Mouse (Mus musculus): ENCODE data around the gene Chd2. TPM values are rescaled to one million over a fixed set of nuclear protein-coding genes. Genes with fewer than 3 reads are reported as not detected.

Gene Chd2
- polyA plus RNA-seq, 1 experiment from 2014 or later, result 34.6 TPM

GRCm38 (mm10) chr7:73546561-73547510 lies 5.2 kb upstream of the Chd2 start:
- H3K9ac ChIP-seq, result no peak overlapping the region
- 0 out of 2 replicates have a peak overlapping the region, but pooled peaks have one; percentile 16 for H3K4me2 ChIP-seq
- H3K27me3 ChIP-seq, result no peaks in the 10 kb centered on the region
- WGBS, result 80% methylated on average over 10 of the region's 10 CpGs
- H3K36me3 ChIP-seq, result peaks cover 36% of the 10 kb centered on the region
- H3K4me1 ChIP-seq (replicated peaks), result peaks cover 34% of the 10 kb centered on the region
- H3K4me3 ChIP-seq, result no peak overlapping the region
- no peak overlapping the region; the same call in 1 of the 2 replicates for H3K27ac ChIP-seq (replicated peaks)
- no peak for ATAC-seq (ENCODE audit: low read depth)
- peaks cover 4% of the 10 kb centered on the region; the same call in 1 of the 2 replicates for H3K9me3 ChIP-seq

- Histone ChIP-seq H3K36me3 (peaks cover 30% of the 10 kb centered on the region), H3K4me1 (replicated peaks) (peaks cover 27% of the 10 kb centered on the region), H3K9me3 (no peaks in the 10 kb centered on the region), H3K27ac (replicated peaks) (no peak overlapping the region), H3K4me3 (no peak overlapping the region), H3K9ac (no peak overlapping the region), H3K27me3 (no peaks in the 10 kb centered on the region), H3K4me2 (no peak overlapping the region)
- 81% methylated on average over 4 of the region's 4 CpGs for WGBS
- ATAC-seq (ENCODE audit: low read depth), result no peak
Measured at GRCm38 (mm10) chr7:73545004-73545403, 3.4 kb upstream of the Chd2 start.

GRCm38 (mm10) chr7:73542131-73542853 lies 662 bp upstream of the Chd2 start:
- Histone ChIP-seq H3K4me2 (peak overlapping the region; percentile 69), H3K27ac (replicated peaks) (peak overlapping the region; percentile 99), H3K9ac (no peak overlapping the region), H3K4me1 (replicated peaks) (peaks cover 23% of the 10 kb centered on the region), H3K9me3 (no peaks in the 10 kb centered on the region), H3K4me3 (peak overlapping the region; percentile 73), H3K36me3 (peaks cover 18% of the 10 kb centered on the region), H3K27me3 (no peaks in the 10 kb centered on the region)
- no peak for ATAC-seq (ENCODE audit: low read depth)
- WGBS, result 75% methylated on average over 7 of the region's 7 CpGs

GRCm38 (mm10) chr7:73541079-73541390 lies 595 bp downstream of the Chd2 start:
- H3K4me1 ChIP-seq (replicated peaks), result peaks cover 21% of the 10 kb centered on the region
- no peaks in the 10 kb centered on the region for H3K27me3 ChIP-seq
- H3K9ac ChIP-seq, result peak overlapping the region; percentile 95
- peak overlapping the region; percentile 69 for H3K4me2 ChIP-seq
- H3K27ac ChIP-seq (replicated peaks), result peak overlapping the region; percentile 99
- peaks cover 10% of the 10 kb centered on the region for H3K36me3 ChIP-seq
- no peak for ATAC-seq (ENCODE audit: low read depth)
- H3K9me3 ChIP-seq, result no peaks in the 10 kb centered on the region
- H3K4me3 ChIP-seq, result peak overlapping the region; percentile 73
- under 1% methylated on average over 4 of the region's 4 CpGs for WGBS

GRCm38 (mm10) chr7:73540202-73541078 lies 1.2 kb downstream of the Chd2 start:
- H3K4me3 ChIP-seq, result peak overlapping the region; percentile 73
- ATAC-seq (ENCODE audit: low read depth), result no peak
- H3K4me1 ChIP-seq (replicated peaks), result peaks cover 24% of the 10 kb centered on the region
- WGBS, result 2% methylated on average over 12 of the region's 12 CpGs
- H3K27me3 ChIP-seq, result no peaks in the 10 kb centered on the region
- peaks cover 10% of the 10 kb centered on the region for H3K36me3 ChIP-seq
- H3K9me3 ChIP-seq, result no peaks in the 10 kb centered on the region
- peak overlapping the region; percentile 86 for H3K9ac ChIP-seq
- H3K27ac ChIP-seq (replicated peaks), result peak overlapping the region; percentile 99
- H3K4me2 ChIP-seq, result peak overlapping the region; percentile 69

- Histone ChIP-seq H3K27me3 (no peaks in the 10 kb centered on the region), H3K9me3 (no peaks in the 10 kb centered on the region), H3K4me1 (replicated peaks) (peaks cover 30% of the 10 kb centered on the region), H3K4me2 (peak overlapping the region; percentile 72), H3K9ac (peak overlapping the region; percentile 75), H3K4me3 (peak overlapping the region; percentile 41), H3K36me3 (peaks cover 10% of the 10 kb centered on the region), H3K27ac (replicated peaks) (peak overlapping the region; percentile 78)
- WGBS, result 27% methylated on average over 2 of the region's 2 CpGs
- no peak for ATAC-seq (ENCODE audit: low read depth)
Measured at GRCm38 (mm10) chr7:73539116-73539682, 2.4 kb downstream of the Chd2 start.

GRCm38 (mm10) chr7:73538424-73539079 lies 3.1 kb downstream of the Chd2 start:
- H3K4me1 ChIP-seq (replicated peaks), result peaks cover 36% of the 10 kb centered on the region
- peak overlapping the region; percentile 96 for H3K27ac ChIP-seq (replicated peaks)
- WGBS, result 18% methylated on average over 4 of the region's 4 CpGs
- H3K4me2 ChIP-seq, result peak overlapping the region; percentile 72
- peak overlapping the region; percentile 41 for H3K4me3 ChIP-seq
- peak overlapping the region; percentile 77 for H3K9ac ChIP-seq
- H3K9me3 ChIP-seq, result no peaks in the 10 kb centered on the region
- H3K27me3 ChIP-seq, result no peaks in the 10 kb centered on the region
- H3K36me3 ChIP-seq, result peaks cover 7% of the 10 kb centered on the region
- no peak for ATAC-seq (ENCODE audit: low read depth)

GRCm38 (mm10) chr7:73537634-73538423 lies 3.8 kb downstream of the Chd2 start:
- under 1% methylated on average over 46 of the region's 46 CpGs for WGBS
- peaks cover 43% of the 10 kb centered on the region for H3K4me1 ChIP-seq (replicated peaks)
- H3K9ac ChIP-seq, result peak overlapping the region; percentile 77
- peak; percentile 99 for ATAC-seq (ENCODE audit: low read depth)
- H3K4me2 ChIP-seq, result peak overlapping the region; percentile 72
- no peaks in the 10 kb centered on the region for H3K9me3 ChIP-seq
- H3K27ac ChIP-seq (replicated peaks), result peak overlapping the region; percentile 96
- peak overlapping the region; percentile 41 for H3K4me3 ChIP-seq
- H3K27me3 ChIP-seq, result no peaks in the 10 kb centered on the region
- 0 out of 2 replicates have a peak, but pooled peaks cover 4% of the 10 kb centered on the region for H3K36me3 ChIP-seq

GRCm38 (mm10) chr7:73537228-73537627 lies 4.4 kb downstream of the Chd2 start:
- no peak for ATAC-seq (ENCODE audit: low read depth)
- H3K9me3 ChIP-seq, result no peaks in the 10 kb centered on the region
- H3K27me3 ChIP-seq, result no peaks in the 10 kb centered on the region
- H3K4me1 ChIP-seq (replicated peaks), result peaks cover 50% of the 10 kb centered on the region
- H3K36me3 ChIP-seq, result 0 out of 2 replicates have a peak, but pooled peaks cover 4% of the 10 kb centered on the region
- H3K4me2 ChIP-seq, result peak overlapping the region; percentile 72
- H3K27ac ChIP-seq (replicated peaks), result peak overlapping the region; percentile 96
- peak overlapping the region; percentile 66 for H3K9ac ChIP-seq
- H3K4me3 ChIP-seq, result peak overlapping the region; percentile 41
- WGBS, result 19% methylated on average over 10 of the region's 10 CpGs

GRCm38 (mm10) chr7:73536579-73536978 lies 5.1 kb downstream of the Chd2 start:
- Histone ChIP-seq H3K4me1 (replicated peaks) (peaks cover 56% of the 10 kb centered on the region), H3K9me3 (no peaks in the 10 kb centered on the region), H3K36me3 (0 out of 2 replicates have a peak, but pooled peaks cover 4% of the 10 kb centered on the region), H3K4me2 (peak overlapping the region; percentile 72), H3K27me3 (no peaks in the 10 kb centered on the region), H3K4me3 (peak overlapping the region; percentile 41; the same call in 1 of the 2 replicates), H3K9ac (peak overlapping the region; percentile 66; the same call in 1 of the 2 replicates), H3K27ac (replicated peaks) (peak overlapping the region; percentile 96; the same call in 1 of the 2 replicates)
- no peak for ATAC-seq (ENCODE audit: low read depth)
- 75% methylated on average over 2 of the region's 2 CpGs for WGBS
